Mouse (Mus musculus): ENCODE results near the gene Setdb2. TPM values are rescaled to one million over a fixed set of nuclear protein-coding genes. Genes with fewer than 3 reads are reported as not detected.

Setdb2 gene
- total RNA-seq, 2 experiments from 2014 or later = 11.7 to 12.8 TPM

GRCm38 (mm10) chr14:59370348-59371068 lies 70.2 kb downstream of the Setdb2 start:
- no peak for DNase-seq

- DNase-seq = no peak
These were observed 74.1 kb downstream of the Setdb2 start for GRCm38 (mm10) chr14:59366386-59367105.

GRCm38 (mm10) chr14:59365244-59365644 lies 75.4 kb downstream of the Setdb2 start, which contains the start of gene Phf11d:
Gene Phf11d, minus strand, starts transcription at chr14:59365470.
- DNase-seq = peak; percentile 52

Other genes starting within 250 kb of the Setdb2 start
- gene Rcbtb1, start 239.7 kb downstream of the Setdb2 start, total RNA-seq (2021) = 10 to 100 TPM; 17.3 to 18.0 TPM
- gene Gm6904, start 180.7 kb downstream of the Setdb2 start, total RNA-seq (2021) = not detected
- under 1 TPM; 0.19 to 0.32 TPM for gene Phf11a, start 143.4 kb downstream of the Setdb2 start, total RNA-seq (2021)
- gene Phf11b, start 99.5 kb downstream of the Setdb2 start, total RNA-seq (2021) = under 1 TPM; 0.31 to 0.41 TPM
- 1 to 10 TPM; 5.6 to 6.2 TPM for gene Phf11d, start 75.4 kb downstream of the Setdb2 start, total RNA-seq (2021)
- gene Phf11c, start 45.5 kb downstream of the Setdb2 start, total RNA-seq (2021) = under 1 TPM; 0.77 to 0.91 TPM
- gene Cab39l, start 88 bp upstream of the Setdb2 start, total RNA-seq (2021) = 10 to 100 TPM; 19.3 to 22.5 TPM
- gene Cdadc1, start 157.1 kb upstream of the Setdb2 start, total RNA-seq (2021) = 10 to 100 TPM; 28.8 to 30.0 TPM
- 1 to 10 TPM; 2.4 TPM for gene Shisa2, start 184.4 kb upstream of the Setdb2 start, total RNA-seq (2021)

All from heart, postnatal 4 days (tissue).